Mouse (Mus musculus) mouse trophoblast stem cell (cell line): Measurements from ENCODE around the gene Dvl1.

ENCODE experiments used
- in situ Hi-C, 2 experiments: fragments of 300-500 bp; cut with MseI, MboI; formaldehyde crosslinking; loops; 2 replicates in 1 of 2; 3 replicates in 1 of 2; pipeline ENCODE4 v1.15.1; 2025

Gene Dvl1

DNA sequence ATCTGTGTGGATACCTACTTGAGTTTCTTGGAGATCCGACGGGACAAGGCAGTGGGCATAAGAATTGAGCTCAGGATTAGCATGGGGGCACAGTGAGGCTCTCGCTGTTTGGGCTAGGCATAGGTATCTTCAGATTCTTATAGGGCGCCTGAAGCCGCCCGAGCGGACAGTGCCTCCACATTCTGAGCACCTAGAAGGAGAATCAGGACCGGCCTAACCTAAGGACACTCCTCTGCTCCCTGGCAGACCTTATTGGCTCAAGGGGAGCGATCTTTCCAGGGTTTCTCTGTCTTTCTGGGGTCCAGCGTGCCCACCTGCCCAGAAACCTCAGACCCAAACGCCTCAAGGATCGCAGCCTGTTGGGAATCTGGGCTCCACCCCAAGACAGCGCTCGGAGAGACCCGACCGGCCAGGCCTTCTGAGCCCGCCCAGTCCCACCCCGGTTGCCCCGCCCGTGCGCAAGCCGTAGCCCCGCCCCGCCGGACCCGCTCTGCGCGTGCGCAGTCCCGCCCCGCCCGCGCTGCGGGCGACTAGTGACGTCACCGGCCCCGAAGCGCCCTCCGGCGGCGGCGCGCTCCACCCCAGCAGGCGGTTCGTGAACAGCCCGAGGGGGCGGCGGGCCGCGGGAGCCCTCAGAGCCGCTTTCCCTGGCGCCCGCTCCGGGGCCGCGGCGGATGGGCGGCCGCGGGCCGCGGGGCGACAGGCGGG, at the start of gene Dvl1:
Gene Dvl1, plus strand, starts transcription at position 532 of the 708 bp plus-strand sequence.
- in situ Hi-C loops = no loop called here

DNA sequence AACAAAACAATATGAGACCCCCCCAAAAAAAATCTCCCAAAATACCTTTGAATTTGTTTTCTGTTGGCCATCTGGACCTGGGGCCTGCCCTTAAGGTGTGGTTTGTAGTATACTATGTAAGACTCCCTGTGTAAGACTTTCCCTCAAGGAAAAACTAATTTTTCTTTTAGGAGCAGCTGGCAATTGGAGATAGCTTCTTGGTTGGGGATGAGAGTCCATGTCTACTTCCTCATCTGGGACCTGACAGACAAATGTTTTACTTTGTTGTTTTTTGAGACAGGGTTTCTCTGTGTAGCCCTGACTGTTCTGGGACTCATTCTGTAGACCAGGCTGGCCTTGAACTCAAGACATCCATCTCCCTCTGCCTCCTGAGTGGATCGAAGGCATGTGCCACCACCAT, 45.1 kb upstream of the Dvl1 start:
- in situ Hi-C loops = no loop called here

DNA sequence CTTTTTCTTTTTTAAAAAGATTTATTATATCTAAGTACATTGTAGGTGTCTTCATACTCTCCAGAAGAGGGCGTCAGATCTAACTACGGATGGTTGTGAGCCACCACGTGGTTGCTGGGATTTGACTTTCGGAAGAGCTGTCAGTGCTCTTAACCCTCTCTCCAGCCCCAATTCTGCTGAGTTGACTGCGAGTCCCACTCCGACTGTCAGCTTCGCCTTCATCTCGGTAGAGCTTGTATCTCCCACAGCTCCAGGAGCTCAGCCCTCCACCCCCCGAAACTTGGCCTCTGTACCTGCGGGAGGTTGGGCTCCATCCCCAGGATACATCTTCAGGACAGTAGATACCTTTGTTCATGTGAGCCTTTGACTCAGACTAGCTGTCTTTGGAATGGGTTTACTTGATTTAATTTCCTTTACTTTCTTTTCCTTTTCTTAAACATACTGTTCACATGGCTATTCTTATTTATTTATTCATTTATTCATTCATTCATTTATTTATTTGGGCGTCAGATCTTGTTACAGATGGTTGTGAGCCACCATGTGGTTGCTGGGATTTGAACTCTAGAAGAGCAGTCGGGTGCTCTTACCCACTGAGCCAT, 44.4 kb upstream of the Dvl1 start, which contains the start of gene Mrpl20:
Gene Mrpl20, plus strand, starts transcription at position 138 of the 599 bp plus-strand sequence.
- in situ Hi-C loops = no loop called here

DNA sequence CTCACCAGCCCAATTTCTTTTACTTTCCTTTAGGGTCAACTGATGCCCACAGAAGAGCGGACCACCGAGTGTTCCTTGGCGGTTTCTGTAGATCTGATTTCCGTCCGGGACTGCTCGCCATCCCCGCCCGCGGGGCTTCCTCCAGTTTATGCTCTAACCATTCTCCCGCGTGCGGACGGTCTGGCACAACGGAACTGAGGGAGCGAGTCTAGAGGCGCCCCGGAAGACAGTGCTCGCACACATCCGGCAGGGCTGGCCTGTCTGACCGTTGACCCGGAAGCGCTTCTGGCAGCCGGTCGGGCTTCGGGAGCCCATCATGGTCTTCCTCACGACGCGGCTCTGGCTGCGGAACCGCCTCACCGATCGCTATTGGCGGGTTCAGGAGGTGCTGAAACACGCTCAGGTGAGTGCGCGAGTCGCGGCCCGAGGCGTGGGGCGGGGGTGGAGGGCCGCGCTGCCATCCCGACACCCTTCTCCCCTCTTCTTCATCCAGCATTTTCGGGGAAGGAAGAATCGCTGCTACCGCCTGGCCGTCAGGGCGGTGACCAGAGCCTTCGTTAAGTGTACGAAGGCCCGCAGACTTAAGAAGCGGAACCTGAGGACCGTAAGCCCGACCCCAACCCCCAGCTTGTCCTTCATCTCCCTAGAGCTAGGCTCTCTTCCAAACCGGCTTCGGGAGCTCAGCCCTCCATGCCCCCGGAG, 43.7 kb upstream of the Dvl1 start:
- in situ Hi-C loops = no loop called here

DNA sequence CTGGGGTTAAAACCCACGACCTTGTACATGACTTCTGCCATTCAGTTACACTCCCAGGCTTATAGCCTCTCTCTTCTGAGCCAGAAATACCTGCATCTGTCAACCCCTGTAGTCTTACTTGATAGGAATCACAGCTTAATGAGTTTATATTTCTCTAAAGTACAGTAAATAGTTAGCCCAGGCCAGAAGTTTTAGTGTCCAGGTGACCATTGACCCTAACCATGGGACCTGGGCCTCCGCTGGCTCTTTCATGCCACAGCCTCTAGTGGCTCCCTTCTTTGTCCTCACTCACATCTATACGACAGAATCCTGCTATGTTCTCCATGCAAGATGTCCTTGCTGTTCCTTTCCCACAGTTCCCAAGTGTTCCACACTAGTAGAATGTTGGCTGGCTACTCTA, 39.4 kb upstream of the Dvl1 start:
- in situ Hi-C loops = no loop called here

DNA sequence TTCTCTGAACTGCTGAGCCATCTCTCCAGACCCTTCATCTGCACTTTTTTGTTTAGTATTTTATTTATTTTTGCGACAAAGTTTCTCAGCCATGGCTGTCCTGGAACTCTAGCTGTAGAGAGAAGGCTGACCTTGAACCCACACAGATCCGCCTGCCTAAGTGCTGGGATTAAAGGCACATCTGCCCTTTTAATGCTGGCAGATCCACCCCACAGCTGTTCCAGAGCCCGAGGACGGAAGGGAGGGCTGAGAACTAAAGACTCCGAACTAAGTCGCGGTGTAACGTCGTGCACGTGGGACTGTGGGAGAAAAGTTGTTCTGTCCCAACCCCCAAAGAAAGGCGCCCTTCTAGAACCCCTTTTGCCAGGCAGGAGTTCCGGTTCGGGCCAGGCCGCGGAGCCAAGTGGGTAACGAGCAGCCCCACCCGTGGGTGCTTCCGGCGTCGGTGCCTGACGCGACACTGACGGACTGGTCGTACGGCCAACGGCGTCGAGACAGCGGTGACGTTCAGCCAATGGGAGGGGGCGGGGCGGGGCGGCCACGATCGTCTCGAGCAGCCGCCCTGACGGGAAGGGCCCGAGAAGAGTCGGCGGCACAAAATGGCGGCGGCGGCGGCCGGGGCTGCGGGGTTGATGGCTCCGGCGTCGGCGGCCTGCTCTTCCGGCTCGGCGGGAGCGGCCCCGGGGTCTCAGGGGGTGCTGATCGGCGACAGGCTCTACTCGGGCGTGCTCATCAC, 35.1 kb upstream of the Dvl1 start, which contains the start of gene Ccnl2:
Gene Ccnl2, plus strand, starts transcription at position 561 of the 736 bp plus-strand sequence.
- in situ Hi-C loops = no loop called here

DNA sequence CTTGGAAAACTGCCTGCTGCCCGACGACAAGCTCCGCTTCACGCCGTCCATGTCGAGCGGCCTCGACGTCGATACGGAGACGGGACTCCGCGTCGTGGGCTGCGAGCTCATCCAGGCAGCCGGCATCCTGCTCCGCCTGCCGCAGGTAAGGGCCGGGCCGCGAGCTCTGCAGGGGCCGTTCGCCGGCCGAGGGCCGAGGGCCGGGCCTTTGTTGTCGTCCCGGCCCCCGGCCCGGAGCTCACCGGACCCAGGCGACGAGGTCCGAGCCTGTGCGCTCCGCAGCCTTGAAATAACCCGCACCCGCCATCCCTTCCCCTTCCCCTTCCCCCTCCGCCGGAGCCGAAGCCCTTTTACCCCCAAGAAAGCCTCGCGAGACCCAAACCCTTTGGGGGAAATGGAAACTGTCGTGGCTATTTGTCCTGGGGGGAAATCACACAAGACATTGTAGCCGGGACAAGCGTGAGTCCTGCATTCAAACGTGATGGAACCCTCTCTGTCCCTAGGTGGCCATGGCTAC, 34.5 kb upstream of the Dvl1 start:
- in situ Hi-C loops = no loop called here

DNA sequence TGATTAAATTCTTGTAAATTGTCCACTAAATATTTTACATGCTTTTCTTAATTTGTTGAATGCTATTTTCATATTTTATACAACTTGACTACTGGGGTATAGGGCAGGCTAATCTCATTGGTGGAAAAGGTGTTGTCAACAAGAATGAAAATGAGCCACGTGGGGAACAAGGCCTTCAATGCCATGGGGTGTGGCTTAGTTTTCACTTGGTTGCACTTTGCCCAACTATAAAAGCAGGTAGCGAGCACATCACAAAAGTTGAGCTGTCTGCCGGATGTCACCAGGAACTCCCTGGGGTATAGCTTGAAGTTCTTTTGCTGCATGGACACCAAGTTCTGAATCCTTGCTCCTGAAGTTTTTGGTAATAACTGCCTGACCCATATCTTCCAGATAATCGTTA, 29.7 kb upstream of the Dvl1 start:
- in situ Hi-C loops = no loop called here

DNA sequence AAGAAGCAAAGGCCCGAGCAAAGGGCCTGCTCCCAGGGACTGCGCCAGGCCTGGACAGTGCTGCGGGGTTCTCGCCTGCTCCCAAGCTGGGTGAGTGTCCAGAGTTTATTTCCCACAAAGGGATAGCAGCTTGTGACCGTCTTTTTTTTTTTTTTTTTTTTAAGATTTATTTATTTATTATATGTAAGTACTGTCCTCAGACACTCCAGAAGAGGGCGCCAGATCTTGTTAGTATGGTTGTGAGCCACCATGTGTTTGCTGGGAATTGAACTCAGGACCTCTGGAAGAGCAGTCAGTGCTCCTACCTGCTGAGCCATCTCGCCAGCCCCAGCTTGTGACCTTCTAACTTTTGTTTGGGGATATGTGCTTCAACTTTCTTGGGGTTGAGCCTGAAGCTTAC, 26.2 kb upstream of the Dvl1 start:
- in situ Hi-C loops = no loop called here

DNA sequence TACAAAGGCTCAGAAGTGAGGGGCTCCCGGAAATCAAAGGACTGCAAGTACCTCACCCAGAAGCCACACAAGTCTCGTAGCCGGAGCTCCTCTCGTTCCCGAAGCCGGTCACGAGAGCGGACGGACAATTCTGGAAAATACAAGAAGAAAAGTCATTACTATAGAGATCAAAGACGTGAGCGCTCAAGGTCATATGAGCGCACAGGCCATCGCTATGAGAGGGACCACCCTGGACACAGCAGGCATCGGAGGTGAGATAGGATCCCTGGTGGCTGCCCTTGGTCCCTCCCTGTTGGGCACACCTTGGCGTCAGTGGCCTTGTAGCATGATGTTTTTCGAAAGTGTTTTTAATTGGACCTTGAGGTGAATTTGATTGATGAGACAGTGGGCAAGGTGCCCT, 23.8 kb upstream of the Dvl1 start:
- in situ Hi-C loops = no loop called here

DNA sequence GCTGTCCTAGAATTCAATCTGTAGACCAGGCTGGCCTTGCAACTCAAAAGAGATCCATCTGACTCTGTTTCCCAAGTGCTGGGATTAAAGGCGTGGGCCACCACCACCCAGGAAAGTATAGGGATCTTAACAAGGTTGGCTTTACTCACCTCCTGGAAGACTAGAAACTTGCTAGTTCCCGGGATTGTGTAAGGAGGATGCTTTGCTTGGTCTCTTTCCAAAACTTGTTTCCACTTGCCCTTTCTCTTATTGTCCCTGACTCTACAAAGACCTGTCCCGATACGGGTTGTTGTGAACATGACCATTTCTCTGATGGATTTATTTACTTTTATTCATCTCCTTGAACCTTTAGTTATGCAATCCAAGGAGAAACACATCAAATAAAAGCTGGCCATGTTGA, 17.3 kb upstream of the Dvl1 start:
- in situ Hi-C loops = no loop called here

DNA sequence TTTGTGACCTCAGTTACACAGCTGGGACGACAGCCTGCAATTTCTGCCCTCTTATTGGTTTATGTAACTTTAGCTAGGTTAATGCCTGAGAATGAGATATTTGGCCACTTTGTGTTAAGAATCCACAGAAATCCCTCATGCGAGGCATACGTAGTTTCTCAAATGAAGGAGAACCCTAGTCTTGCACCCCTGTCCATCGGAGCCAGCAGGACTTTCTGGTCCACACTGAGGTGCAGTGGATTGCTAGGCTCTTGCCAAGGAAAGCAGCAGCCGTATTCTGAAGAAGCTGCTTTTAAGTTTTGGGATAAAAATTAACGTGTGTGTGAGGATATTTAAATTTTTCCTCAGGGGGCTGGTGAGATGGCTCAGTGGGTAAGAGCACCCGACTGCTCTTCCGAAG, 16.6 kb upstream of the Dvl1 start:
- in situ Hi-C loops = no loop called here

DNA sequence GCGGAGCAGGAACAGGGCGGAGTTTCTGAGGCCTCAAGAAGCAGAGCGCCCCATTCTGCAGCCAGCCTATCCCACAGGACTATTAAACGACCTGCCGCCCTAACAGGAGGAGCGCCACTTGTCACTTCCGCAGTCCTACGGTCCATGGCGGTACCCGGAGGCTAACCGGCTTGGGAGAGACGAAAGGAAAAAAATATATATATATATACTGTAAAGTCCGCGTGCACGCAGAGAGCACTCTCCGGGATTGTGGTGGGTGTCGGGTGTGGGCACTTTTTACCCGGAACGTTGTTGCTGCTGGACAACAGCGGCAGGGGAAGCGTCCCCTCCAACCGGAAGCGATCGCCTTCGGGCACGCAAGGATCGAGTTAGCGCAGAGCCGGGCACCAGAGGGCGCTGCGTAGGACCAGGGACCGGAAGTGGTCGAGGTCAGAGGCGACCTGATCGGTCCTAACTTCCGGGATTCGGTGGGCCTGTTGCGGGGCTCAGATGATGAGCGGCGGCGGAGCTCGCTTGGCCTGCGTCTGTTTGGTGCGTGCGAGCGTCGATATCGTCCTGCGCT, 15.9 kb upstream of the Dvl1 start, which contains the start of gene Aurkaip1:
Gene Aurkaip1, plus strand, starts transcription at position 68 of the 562 bp plus-strand sequence.
- in situ Hi-C loops = no loop called here

DNA sequence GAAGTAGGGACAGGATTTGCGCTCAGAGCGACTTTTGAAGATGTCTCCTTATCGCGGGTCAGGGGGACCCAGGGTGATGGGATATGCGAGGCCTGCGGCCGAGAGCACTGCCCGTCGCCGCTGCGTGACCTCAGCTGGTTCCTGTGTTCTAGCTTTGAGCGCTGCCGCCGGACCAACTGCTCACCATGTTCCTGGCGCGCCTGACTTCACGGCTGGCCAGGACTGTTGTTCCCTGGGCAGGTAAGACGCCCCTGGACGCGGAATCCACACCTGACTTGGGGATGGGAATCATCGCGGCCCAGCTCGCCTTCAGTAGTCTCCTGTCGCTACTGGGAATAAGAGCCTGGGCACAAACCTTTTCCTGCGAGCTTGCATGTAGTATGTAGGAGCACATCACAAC, 15.4 kb upstream of the Dvl1 start:
- in situ Hi-C loops = no loop called here

DNA sequence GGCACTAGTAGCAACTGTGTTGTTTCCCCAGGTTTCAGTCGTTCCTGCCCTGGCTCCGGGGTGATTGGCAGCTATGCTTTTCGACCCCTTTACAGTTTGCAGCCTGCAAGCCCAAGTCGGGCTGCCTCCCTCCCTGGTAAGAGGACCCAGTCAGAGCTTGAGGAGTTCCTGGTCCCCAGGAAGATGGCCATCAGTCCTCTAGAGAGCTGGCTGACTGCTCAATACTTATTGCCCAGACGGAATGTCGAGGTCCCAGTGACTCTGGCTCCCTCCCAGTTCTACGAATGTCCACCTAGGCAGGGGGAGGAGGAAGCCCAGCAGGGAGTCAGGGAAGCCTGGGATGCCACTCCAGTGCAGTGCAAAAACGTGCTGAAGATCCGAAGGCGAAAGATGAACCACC, 14.9 kb upstream of the Dvl1 start:
- in situ Hi-C loops = no loop called here

DNA sequence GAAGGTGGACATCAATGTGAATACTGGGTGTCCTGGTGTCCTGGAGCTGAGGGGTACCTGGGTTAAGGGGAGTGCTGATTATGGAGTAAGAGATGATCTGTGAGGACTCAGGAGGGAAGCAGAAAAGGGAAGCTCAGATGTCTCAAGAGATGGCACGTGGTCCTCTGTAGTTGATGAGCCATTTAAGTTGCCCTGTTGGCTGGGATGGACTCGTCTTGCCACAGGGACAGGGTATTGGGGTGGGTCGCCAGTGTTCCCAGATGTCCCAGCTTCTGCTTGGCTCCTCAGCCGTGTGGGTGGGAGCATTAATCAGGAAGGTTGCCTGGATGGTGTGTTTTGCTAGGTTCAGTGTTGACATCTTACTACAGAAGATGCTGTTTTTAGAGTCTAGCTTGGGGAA, 14.0 kb upstream of the Dvl1 start:
- in situ Hi-C loops = no loop called here

DNA sequence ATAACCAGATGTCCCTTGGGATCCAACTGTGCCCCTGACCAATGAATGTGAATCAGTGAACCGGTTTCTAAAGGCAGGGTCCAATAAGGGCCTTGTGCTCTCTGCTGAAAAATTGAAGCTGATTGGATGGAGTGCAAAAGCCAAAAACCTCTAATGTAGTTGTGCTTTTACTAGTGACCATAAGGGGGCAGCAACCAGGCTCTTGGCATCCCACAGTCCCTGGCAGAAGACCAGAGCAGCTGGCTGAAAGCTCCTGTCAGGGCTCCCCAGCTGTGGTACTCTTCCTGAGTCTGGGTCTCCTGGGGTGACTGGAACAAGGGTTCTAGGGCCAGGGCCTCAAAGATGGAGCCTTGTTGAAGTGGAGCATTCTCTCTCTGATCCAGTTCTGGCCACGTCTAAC, 13.4 kb upstream of the Dvl1 start:
- in situ Hi-C loops = no loop called here

DNA sequence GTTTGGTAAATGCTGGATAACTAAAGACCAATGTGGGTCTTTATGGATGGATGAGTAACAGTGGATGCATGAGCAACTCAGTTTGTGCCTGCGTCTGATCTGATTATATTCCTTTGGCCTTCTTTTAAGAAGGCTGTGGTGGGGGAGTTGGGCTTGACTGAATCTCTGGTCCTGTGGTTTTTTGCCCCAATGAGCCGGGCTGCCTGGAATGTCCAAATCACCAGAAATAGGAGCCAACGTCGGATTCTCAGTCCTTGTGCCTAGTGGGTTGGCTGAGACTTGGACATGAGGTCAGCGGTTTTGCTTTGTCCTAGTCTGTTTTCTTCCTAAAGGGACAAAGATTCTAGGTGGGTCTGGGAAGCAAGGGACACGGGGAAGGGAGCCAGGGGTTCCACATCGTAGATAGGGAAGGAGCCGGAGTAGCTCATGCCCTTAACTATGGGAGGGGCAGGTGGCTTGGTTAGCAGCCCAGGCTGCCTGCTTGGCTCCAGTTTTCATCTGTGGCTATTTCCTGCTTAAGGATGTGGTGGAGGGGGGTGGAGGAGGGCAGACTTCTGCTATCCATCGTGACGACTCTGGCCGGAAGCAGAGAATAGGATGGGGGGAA, 9.7 kb upstream of the Dvl1 start:
- in situ Hi-C loops = no loop called here

DNA sequence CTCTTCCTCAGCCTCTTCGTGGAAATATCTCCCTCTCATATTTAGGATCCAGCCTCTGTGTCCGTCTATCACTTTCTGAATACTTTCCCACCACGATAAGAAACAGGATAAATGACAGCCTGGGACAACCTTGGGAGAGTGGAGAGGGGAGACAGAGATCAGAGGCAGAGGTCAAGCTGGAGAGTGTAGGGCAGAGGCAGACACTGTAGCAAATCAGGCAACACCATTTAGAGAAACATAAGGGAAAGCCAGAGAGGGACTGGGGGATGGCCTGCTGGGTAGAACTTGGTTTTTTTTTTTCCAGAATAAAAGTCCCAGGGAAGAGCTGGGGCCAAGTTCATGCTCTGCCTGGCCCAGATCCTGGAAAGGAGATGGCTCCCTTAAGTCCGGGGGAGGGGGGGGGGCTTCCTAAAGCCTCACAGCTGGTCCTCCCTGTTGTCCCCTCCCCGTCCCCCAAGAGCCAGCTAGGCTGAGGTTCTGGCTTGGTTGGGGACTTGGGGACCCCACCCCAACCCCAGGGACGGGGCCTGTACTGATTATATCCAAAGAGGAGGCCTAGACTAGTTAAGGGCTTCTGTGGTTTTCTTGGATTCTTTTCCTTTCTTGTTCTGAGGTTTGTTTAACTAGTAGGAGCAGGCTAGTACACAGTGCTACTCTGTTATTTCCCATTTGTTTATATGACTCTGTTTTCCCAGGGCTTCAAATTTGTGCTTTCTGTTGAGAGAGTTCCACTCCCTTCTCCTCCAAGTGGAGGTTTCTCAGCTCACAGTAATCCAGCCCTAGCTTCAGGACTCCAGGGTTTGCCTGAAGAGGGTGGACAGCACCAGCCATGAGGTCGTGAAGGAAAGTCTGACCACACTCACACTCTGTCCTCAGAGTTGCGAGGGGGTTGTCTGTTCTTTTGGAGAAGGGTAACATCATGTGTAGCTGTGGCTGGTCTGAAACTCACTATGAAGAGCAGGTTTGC, 8.7 kb upstream of the Dvl1 start:
- in situ Hi-C loops = no loop called here

DNA sequence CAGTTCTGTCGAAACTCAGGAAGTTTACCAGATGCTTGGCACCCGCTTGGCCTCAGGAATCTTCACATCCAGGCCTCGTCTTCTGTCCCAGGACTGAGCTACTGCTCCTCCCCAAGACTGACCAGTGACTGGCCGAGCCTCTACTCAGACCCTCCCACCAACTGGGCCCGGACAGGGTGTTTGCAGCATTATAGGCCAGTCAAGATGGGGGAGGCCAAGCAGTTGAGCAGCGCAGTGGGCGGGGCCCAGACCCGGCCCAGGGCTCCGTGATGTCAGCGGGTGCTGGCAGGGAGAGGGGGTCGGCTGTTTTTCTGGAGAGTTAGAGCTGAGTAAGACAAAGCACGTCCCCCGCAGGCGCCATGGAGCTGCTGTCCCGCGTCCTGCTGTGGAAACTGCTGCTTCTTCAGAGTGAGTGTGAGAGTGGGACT, 7.7 kb upstream of the Dvl1 start, which contains the start of gene Mxra8:
Gene Mxra8, plus strand, starts transcription at position 198 of the 428 bp plus-strand sequence.
- in situ Hi-C loops = no loop called here
